Mouse (Mus musculus) heart, adult 2 months (tissue): ENCODE data around the gene Plcg2. TPM values are rescaled to one million over a fixed set of nuclear protein-coding genes. Genes with fewer than 3 reads are reported as not detected.

Experiments used
- DNase-seq, 2 experiments: peaks; one replicate each; pipeline ENCODE4 v3.0.0; 2021
- H3K27ac ChIP-seq: fragments of 200-600 bp; 2 replicates; pipeline ENCODE4 v1.8.1; 2022
- H3K27me3 ChIP-seq: fragments of 200-500 bp; 2 replicates; pipeline ENCODE4 v1.6.1; 2012; ENCODE audit warnings: mild to moderate bottlenecking, low read length, inconsistent platforms, mixed read lengths; ENCODE audit not compliant: control insufficient read depth, insufficient read depth
- H3K36me3 ChIP-seq: fragments of 200-500 bp; 2 replicates; pipeline ENCODE4 v1.6.1; 2012; ENCODE audit warnings: low read length, inconsistent platforms; ENCODE audit not compliant: control insufficient read depth, insufficient read depth
- H3K4me1 ChIP-seq: fragments of 200-500 bp; 2 replicates; pipeline ENCODE4 v1.6.1; 2011; ENCODE audit warnings: low read length; ENCODE audit not compliant: control insufficient read depth, insufficient read depth
- H3K4me3 ChIP-seq: fragments of 200-600 bp; 2 replicates; pipeline ENCODE4 v1.8.1; 2022
- H3K79me2 ChIP-seq: fragments of 200-500 bp; replicated peaks from 2 replicates; pipeline ENCODE4 v1.6.1; 2012; ENCODE audit warnings: mild to moderate bottlenecking, inconsistent platforms, low read length, moderate library complexity, mixed read lengths; ENCODE audit not compliant: control insufficient read depth, insufficient read depth
- H3K9ac ChIP-seq: fragments of 200-500 bp; 2 replicates; pipeline ENCODE4 v1.6.1; 2012; ENCODE audit warnings: low read depth, mild to moderate bottlenecking, control low read depth, inconsistent platforms, low read length, mixed read lengths
- CTCF ChIP-seq: fragments of 200-600 bp; IDR thresholded peaks from 2 replicates; pipeline ENCODE4 v1.8.1; 2022; ENCODE audit warnings: antibody characterized with exemption, mild to moderate bottlenecking, moderate library complexity
- EP300 ChIP-seq: fragments of 200-500 bp; IDR thresholded peaks from 2 replicates; pipeline ENCODE4 v1.6.1; 2011; ENCODE audit warnings: low read depth, low read length, control low read depth; ENCODE audit not compliant: insufficient read depth
- POLR2A ChIP-seq: fragments of 200-500 bp; IDR thresholded peaks from 2 replicates; pipeline ENCODE4 v1.6.1; 2011; ENCODE audit warnings: mild to moderate bottlenecking, low read depth, low read length, control low read depth; ENCODE audit not compliant: insufficient read depth
- WGBS: fragments of 180-500 bp; shearing (Covaris S2); methylation state at CpG from one replicate; pipeline ENCODE4 v1.1.7; 2018; 5-methylcytosine and 5-hydroxymethylcytosine counted together
- intact Hi-C: fragments of 180-260 bp; cut with DNase I; formaldehyde crosslinking; loops from one replicate; pipeline ENCODE4 v1.15.1; 2025
- polyA plus RNA-seq: library from polyadenylated mRNA; depleted of rRNA; stranded (reverse); fragments of >200 nt; gene quantifications from 2 replicates; pipeline ENCODE4 v1.2.3, GENCODE M21; 2012
- total RNA-seq, 2 experiments: library from RNA; stranded (reverse); gene quantifications; 2 replicates each; pipeline ENCODE4 v1.2.3; 2021

Plcg2 gene
- total and polyA plus RNA-seq, 3 experiments = 5.4 to 5.8 (median 5.6) TPM

DNA sequence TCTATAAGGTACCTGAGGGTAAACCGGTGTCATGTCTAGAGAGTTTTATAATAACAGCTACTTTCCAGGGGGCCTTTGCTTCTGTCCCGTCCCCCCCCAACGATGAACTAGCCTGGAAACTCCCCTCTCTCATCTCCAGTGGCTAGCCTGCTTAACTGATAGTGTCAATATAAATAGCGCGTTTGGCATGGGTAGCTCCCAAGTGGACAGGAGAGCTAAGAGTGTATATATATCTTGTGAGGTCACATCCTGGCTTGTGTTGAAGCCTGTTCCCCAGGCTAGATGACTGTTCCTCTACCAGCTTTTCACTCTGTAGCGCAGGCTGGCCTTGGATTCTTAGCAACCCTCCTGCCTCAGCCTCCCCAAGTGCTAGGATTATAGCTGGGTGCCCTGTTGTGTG, 3.2 kb downstream of the Plcg2 start:
- 57% methylated on average over 6 of the region's 6 CpGs for WGBS
- Histone ChIP-seq H3K4me3 (no peak overlapping the region), H3K4me1 (no peaks in the 10 kb centered on the region), H3K36me3 (no peaks in the 10 kb centered on the region), H3K9ac (no peak overlapping the region), H3K79me2 (no peaks in the 10 kb centered on the region), H3K27me3 (peaks cover 3% of the 10 kb centered on the region; the same call in 1 of the 2 replicates), H3K27ac (no peak overlapping the region)
- no peak for DNase-seq
- intact Hi-C loops = loop anchor here (2.0 kb wide), 1 partner anchor 67 kb away; no protein-coding TSS in a partner anchor
- no peak for TF ChIP-seq CTCF

DNA sequence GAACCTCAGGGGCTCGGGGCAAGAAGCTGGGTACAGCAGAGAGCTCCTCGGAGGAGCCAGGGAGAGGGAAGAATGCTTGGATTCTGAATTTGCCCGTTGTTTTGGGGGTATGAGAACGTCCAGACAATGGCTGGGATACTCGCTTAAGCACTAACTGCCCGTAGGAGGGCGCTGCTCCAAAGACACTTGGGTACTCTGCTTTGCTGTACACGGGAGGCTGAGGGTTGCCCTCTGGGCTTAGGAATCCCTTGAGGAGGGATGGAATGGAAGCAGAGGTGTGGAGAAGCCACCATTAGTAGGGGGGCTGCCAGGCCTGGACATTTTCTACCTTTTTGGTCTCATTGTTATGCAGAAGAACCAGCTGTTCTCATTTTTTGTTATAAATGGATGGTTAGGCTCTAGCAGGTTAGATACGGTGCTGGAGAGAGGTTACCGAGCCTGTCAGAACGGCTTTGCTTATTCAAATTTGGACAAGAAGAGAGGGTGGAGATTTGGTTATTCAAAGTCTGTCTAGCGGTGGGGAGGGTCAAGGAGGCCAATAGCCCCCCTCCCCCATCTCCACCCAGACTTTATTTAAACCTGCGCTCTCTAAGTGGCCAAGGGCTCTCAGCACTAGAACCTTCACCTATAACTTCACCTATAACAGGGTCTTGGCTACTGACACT, 5.4 kb downstream of the Plcg2 start:
- Histone ChIP-seq H3K27me3 (no peaks in the 10 kb centered on the region; the same call in 1 of the 2 replicates), H3K79me2 (no peaks in the 10 kb centered on the region), H3K27ac (no peak overlapping the region), H3K9ac (no peak overlapping the region), H3K4me1 (no peaks in the 10 kb centered on the region), H3K4me3 (no peak overlapping the region), H3K36me3 (no peaks in the 10 kb centered on the region)
- intact Hi-C loops = no loop called here
- no peak for DNase-seq
- TF ChIP-seq EP300 = no peak
- no peak for TF ChIP-seq CTCF
- TF ChIP-seq POLR2A = no peak
- WGBS = 69% methylated on average over 13 of the region's 13 CpGs

DNA sequence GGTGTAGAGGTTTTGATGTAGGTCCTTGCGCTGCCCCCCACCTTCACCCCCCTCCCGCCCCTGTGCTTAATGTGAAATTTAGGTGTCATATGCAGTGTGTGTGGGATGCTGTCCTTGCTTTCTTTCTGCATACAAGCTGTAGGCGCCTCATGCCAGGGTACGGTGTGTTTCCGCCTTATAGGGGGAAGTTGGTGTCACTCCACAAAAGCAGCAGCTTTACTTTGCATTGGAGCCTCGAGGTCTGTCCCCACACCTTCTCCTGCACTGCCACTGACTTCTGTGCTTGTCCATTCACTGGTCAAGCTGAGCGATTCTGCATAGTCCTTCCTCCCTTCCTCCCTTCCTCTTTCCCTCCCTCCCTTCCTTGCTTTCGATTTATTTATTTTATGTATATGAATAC, 9.6 kb downstream of the Plcg2 start:
- no peaks in the 10 kb centered on the region for H3K27me3 ChIP-seq
- TF ChIP-seq CTCF (no peak), EP300 (no peak), POLR2A (no peak)
- H3K9ac ChIP-seq = no peak overlapping the region
- intact Hi-C loops = no loop called here
- 78% methylated on average over 8 of the region's 8 CpGs for WGBS
- H3K79me2 ChIP-seq = no peaks in the 10 kb centered on the region
- no peak overlapping the region for H3K4me3 ChIP-seq
- H3K4me1 ChIP-seq = no peaks in the 10 kb centered on the region
- no peak for DNase-seq
- H3K27ac ChIP-seq = no peak overlapping the region
- H3K36me3 ChIP-seq = no peaks in the 10 kb centered on the region

DNA sequence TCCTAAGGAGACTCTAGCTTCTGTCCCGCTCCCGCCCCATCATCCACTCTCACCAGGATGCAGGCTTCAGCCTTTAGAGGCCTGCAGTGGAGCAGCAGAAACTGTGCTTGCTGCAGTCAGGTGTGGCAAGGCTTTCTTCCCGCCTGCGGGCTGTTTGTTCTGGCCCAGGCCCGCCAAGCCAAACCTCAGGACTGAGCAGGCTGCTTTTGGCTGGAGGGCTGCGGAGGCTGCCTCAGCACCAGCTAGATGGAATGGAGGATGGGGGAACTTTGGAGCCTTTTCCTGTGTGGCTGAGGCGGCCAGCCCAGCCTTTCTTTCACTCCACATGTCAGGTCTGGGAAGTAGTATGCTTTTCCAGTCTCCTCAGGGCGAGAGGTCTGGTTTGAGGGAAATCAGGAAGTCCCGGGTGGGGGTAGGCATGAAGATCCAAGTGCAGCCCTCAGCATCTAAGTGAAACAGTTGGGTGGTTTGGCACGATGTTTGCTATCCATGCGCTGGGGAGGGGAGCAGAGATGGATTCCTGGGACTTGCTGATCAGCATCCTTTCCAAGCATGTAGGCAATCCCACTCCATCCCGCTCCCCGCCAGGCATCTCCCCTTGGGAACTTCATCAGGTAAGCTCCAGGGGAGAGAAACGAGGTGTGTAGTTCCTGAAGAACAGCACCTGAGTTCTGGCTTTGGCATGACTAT, 18.9 kb downstream of the Plcg2 start:
- Histone ChIP-seq H3K4me1 (no peaks in the 10 kb centered on the region), H3K36me3 (no peaks in the 10 kb centered on the region), H3K27ac (no peak overlapping the region), H3K79me2 (no peaks in the 10 kb centered on the region), H3K27me3 (no peaks in the 10 kb centered on the region), H3K4me3 (no peak overlapping the region), H3K9ac (no peak overlapping the region)
- intact Hi-C loops = no loop called here
- no peak for DNase-seq
- WGBS = 66% methylated on average over 14 of the region's 14 CpGs
- TF ChIP-seq CTCF (no peak), EP300 (no peak), POLR2A (no peak)

DNA sequence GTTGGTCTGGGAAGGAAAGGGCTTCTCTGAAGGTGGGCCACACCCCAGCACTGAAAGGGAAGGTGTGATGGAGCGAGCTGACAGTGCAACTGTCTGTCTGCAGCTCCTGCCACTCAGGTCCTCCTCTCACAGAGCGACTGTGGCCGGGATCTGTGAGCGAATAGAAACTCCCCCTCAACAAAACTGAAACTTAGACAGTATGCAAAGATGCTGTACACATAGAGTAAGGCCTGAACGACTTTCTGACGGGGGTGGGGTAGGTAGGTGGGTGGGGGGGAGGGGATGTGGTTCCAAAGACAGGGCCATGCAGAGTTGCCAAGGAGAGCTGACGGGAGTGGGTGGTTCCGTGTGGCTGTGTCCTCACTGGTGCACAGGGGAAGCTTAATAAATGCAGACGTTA, 19.8 kb downstream of the Plcg2 start:
- H3K27ac ChIP-seq = no peak overlapping the region
- H3K4me1 ChIP-seq = no peaks in the 10 kb centered on the region
- H3K79me2 ChIP-seq = no peaks in the 10 kb centered on the region
- intact Hi-C loops = no loop called here
- no peak overlapping the region for H3K9ac ChIP-seq
- no peak overlapping the region for H3K4me3 ChIP-seq
- H3K36me3 ChIP-seq = no peaks in the 10 kb centered on the region
- TF ChIP-seq CTCF (no peak), POLR2A (no peak), EP300 (no peak)
- WGBS = 84% methylated on average over 9 of the region's 9 CpGs
- H3K27me3 ChIP-seq = no peaks in the 10 kb centered on the region
- DNase-seq = no peak

DNA sequence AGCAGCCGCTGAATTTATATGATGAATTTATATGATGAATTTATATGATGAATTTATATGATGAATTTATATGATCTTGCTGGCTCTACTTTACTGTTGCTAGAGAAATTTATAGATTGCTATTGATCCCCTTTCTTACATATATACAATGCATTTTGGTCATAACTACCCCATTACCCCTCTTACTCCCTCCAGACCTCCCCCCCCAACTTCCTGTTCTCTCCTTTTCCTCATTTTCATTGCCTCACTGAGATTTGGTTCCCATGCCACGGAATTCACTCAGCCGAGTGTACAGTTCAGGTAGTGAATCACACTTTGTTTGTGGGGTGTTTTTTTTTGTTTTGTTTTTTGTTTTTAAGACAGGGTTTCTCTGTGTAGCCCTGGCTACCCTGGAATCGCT, 20.8 kb downstream of the Plcg2 start:
- H3K27ac ChIP-seq = no peak overlapping the region

More for the DNA sequence above, 20.8 kb downstream of the Plcg2 start:
- H3K79me2 ChIP-seq = no peaks in the 10 kb centered on the region
- H3K4me1 ChIP-seq = no peaks in the 10 kb centered on the region
- 62% methylated on average over 4 of the region's 4 CpGs for WGBS
- no peaks in the 10 kb centered on the region for H3K27me3 ChIP-seq
- H3K36me3 ChIP-seq = no peaks in the 10 kb centered on the region
- no peak for DNase-seq
- intact Hi-C loops = no loop called here
- no peak overlapping the region for H3K9ac ChIP-seq
- TF ChIP-seq POLR2A (no peak), EP300 (no peak), CTCF (no peak)
- H3K4me3 ChIP-seq = no peak overlapping the region
